Mouse (Mus musculus) fibroblast of lung, adult 2 months (primary cell): ENCODE measurements around the gene Cdc42bpg.

Experiments
- DNase-seq: peaks from one replicate; pipeline ENCODE4 v3.0.0-alpha.2; 2011; ENCODE audit warnings: low read depth

The Cdc42bpg gene

DNA sequence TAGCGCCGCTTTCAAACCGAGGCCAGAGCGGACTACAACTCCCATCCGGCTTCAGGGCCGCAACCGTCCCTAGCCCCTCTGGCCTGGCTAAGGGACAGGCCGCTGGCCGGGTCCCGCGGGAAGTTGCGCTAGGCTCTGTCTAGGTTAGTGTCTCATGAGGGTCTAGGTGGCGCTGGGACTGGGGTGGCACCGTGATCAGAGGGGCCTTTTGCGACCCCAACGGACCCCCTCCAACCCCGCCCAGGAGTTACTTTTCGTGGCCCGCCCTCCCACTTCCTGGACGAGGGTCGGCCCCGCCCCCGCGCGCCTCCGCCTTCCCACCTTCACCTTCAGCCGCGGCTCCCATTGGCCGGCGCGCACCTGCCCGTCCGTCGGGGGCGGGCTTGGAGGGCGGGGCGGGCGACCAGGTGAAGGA is at the start of gene Cdc42bpg:
Gene Cdc42bpg (plus strand): TSS at position 320 of the 415 bp plus-strand sequence.
- no peak for DNase-seq

DNA sequence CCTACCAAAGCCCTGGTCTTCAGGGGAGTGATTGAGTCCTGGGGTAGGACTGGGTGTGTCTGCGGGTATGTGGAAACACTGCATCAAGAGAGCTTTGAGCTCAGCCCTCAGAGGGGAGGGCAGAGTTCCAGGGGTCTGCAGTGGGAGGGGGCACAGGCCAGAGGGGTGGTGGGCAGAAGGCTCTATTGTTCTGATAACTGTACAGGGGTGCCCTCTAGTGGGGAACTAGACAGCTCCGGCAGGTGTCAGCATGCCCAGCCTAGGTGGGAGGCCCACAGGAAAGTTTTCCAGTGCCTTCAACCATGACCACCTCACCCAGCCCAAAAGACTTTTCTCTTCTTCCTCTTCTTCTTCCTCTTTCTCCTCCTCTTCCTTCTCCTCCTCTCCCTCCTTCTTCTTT is 45.8 kb upstream of the Cdc42bpg start:
- DNase-seq: no peak

- DNase-seq: no peak
These were observed 45.3 kb upstream of the Cdc42bpg start for GRCm38 (mm10) chr19:6260946-6261345.

DNA sequence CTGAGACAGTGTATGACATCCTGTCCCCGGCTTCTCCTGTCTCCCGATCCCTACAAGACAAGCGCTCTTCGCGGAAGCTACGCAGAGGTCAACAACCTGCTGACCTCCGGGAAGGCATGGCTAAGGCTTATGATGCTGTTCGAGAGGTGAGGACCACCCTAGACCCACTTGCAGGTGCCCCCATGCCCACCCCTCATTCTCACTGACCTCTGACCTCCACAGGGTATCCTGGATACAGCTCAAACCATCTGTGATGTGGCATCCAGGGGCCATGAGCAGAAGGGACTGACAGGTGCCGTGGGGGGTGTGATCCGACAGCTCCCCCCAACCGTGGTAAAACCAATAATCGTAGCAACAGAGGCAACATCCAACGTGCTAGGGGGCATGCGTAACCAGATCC is 44.9 kb upstream of the Cdc42bpg start:
- no peak for DNase-seq

DNA sequence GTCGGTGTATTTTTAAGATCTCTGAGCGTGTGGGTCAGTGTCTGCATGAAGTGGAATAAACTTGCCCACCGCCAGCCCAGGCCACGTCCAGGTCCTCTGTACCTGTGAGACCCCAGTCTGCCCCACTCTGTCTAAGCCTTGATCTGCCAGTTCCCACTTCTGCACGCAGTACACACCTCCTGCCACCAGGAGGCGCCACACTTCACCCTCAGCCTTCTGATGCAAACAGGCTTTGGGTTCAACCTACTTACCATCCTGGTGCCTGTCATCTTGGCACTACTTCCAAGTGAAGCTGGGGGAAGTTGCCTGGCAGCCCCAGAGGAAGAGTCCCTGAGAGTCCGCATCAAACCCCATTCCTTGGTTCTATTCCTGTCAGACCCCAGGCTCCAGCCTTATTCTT is 44.0 kb upstream of the Cdc42bpg start:
- no peak for DNase-seq

DNA sequence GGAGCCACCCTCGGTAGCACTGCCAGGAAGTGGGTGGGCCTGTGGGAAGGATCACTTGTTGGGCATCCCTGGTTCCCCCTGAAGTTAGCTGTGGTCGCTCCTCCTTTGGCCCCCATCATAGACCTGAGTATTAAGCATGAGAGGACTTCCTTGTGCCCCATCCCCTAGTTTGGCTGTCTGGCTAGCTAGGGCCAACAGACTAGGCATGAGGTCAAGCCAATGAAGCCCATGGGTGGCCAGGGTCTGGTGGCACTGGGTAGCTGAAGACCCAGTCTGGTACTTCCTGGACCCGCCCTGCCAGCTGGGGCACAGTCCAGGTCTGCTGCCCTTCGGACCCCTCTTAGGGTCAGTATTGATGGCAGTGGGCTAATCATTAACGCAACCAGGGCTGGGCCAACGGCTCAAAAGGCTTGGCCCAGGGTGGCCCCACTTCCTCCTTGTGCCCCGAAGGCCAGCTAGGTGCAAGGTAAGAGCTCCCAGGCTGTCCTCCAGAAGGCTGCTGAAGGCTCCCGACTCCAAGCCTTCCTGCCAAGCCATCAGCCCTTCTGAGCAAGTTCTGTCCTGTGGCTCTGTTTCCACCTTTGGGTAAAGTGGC is 43.3 kb upstream of the Cdc42bpg start:
- no peak for DNase-seq

DNA sequence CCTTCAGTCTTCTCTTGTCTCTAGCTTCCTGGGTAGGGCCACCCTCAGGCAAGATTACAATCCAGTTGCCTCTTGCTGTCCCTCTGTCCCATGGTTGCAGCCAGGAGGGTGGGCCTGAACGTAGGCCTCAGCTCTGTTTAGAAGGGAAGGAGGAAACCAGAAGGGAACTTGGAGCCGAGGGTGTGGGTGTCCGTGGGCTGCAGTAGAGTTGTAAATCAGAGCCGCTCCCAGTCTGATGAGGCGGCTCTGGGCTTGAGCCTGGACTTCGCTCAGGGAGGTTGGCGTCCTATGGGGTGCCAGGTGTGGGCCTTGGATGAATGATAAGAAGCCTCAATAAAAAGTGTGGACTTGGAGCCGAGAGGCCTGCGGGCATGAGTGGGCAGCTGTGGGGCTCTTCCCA is 42.1 kb upstream of the Cdc42bpg start:
- DNase-seq: no peak

GRCm38 (mm10) chr19:6264945-6265344 is 41.3 kb upstream of the Cdc42bpg start:
- DNase-seq: no peak

- DNase-seq: no peak
These were observed 40.5 kb upstream of the Cdc42bpg start for GRCm38 (mm10) chr19:6265727-6266182.

DNA sequence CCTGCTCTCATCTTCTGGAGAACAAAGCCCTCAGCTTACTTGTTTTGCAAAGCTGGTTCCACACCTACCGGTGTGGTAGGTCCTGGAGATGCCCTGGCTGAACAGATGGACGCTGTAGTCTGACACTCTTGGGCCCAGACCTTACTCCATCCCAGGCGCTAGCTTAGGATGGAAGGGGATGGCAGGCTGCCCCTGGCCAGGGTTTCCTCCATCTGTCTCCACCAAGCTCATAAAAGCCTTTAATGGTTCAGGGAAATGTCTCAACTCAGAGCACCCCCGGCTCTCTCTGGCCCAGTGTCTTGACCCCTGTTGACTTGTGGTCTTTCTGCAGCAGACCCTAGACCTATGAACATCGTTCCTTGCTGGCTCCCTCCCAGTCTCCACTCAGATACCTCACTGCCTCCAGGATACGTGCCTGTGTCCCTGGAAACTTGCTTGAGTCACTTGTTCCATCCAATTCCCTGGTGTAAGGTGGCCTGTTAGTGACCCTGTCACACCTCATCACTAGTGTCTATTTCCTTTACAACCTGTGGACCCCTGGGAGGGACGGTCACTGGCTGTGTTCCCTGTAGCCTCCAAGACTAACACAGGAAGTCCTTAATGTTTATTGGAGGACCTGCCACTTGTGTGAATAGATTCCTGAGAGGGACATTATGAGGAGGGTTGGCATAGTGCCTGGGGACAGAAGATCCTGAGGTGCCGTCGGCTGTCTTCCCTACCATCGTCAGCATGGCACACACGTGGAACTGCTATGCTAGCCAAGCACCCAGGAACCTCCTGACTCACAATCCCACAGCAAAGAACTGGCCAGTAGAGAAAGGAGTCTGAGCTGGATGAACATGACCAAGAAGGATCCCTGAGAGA is 38.7 kb upstream of the Cdc42bpg start:
- DNase-seq: no peak

DNA sequence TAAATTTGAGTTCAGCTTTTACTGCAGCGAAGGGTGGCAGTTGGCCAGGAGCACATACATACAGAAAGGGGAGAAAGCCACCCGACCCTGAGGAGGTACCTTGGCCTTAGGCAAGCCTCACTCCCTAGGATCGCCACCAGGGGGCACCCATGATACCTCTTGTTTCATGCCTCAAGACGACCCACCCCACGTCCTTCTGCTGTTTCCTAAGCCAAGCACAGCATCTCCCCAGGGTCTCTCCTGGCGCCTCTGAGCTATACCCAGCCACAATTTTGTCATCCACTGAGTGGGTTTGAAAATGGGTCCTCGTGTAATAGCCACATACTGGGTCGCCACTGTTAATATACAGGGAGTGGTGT is 38.1 kb upstream of the Cdc42bpg start:
- DNase-seq: no peak

- no peak for DNase-seq
These were observed 37.6 kb upstream of the Cdc42bpg start for GRCm38 (mm10) chr19:6268670-6269132.

DNA sequence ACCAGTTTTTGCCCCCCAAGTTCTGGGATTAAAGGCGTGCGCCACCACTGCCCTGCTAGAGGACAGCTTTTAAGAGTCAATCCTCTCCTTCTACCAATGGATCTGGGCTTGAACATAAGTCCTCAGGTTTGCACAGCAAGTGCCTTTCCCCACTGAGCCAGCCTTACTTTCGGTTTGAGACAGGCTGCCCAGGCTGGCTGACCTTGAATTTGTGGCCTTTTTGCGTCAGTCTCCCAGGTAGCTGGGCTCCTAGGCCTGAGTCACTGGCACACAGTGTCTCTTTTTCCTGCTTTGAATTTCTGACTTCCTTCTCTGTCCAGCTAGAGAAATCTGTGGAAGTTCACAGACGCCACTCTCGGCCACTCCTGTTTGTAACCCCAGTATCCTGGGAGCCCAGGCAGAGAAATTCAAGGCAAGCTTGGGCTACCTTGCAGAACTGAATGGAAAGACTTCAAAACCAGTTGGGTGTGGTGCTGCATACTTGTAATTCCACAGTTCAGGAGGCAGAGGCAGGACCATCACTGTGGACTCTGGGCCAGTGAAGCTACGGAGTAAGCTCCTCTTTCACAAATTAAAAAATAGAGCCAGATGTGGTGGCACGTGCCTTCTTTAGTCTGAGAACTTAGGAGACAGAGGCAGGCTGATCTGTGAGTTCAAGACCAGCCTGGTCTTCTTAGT is 36.3 kb upstream of the Cdc42bpg start:
- DNase-seq: no peak

DNA sequence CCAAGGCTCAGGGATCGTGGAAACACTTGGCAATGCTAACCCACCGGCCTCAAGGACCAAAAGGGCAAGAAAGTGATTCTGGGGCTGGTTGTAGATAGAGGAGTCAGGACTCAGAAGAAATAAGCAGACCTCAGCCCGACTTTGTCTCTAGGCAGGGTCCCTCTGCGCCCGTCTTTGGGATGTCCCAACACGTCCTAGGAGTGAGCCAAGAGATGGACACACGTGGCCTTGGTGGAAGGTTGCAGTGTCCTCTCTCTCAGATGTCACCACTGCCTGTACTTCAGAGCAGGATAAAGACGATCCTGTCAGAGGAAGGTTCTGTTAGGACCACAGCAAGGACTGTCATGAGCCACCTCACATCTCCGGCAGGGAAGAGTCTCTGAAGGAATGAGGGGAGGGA is 35.6 kb upstream of the Cdc42bpg start:
- no peak for DNase-seq

- DNase-seq: no peak
These were observed 35.0 kb upstream of the Cdc42bpg start for GRCm38 (mm10) chr19:6271206-6271605.

- no peak for DNase-seq
These were observed 34.2 kb upstream of the Cdc42bpg start for GRCm38 (mm10) chr19:6272053-6272452.

DNA sequence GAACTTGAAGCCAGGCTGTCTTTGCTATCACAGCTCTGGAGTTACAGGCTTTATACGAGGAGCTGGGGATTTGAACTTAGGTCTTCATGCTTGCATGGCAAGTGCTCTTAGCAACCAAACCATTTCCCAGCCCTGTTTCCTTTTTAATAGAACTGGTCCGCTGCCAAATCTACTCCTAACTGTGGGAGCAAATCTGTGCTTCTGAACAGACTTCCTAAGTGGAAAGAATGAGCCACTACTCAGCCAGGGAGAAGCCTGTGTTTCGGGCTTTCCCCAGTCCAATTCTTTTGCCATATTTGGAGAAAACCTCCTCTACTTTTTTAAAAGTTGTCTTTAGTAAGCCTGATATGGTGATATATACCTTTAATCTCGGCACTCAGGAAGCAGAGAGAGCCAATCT is 33.5 kb upstream of the Cdc42bpg start:
- no peak for DNase-seq

- no peak for DNase-seq
These were observed 32.7 kb upstream of the Cdc42bpg start for GRCm38 (mm10) chr19:6273592-6273991.

DNA sequence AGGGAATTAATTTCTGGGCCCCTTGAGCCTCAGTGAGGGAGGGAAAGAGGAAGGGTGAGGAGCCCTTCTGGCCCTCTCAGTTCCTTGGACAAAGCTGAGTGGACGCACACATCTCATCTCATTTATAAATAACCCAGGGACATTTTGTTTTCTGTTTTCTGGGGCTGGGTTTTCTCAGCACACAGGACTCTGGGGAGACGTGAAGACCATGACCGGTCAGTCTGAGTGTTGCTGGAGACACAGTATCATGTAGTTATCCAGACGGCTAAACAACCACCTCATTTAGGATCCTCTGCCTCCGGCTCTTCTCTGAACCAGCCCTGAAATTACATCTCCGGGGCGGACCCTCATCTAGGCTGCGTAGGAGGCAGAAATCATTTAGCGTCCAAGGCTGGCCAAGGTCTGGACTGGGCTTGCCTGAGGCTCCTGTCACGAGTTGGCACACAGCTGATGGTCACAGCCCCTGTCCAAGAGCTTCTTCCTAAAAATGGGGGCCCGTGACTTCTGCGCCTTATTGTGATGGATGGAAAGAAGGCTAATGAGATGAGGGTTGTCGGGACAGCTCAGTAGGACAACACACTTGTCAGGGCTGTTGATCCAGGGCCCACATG is 32.2 kb upstream of the Cdc42bpg start:
- no peak for DNase-seq

GRCm38 (mm10) chr19:6275740-6276389 is 30.4 kb upstream of the Cdc42bpg start:
- DNase-seq: no peak

GRCm38 (mm10) chr19:6276426-6277421 is 29.5 kb upstream of the Cdc42bpg start, which contains the start of gene Ehd1:
Gene Ehd1 (plus strand): TSS chr19:6276725.
- DNase-seq: peak; percentile 92
